Mouse (Mus musculus): ENCODE data around the gene Ten1. TPM values are rescaled to one million over a fixed set of nuclear protein-coding genes. Genes with fewer than 3 reads are reported as not detected.
A peak's percentile ranks its signal among the peaks of the same experiment; 100 is the strongest.

The Ten1 gene
- polyA plus RNA-seq, 1 experiment from 2014 or later, result 81.6 TPM

GRCm38 (mm10) chr11:116174775-116175448 is 23.7 kb upstream of the Ten1 start:
- peaks cover 85% of the 10 kb centered on the region for H3K36me3 ChIP-seq (ENCODE audit: poor library complexity, severe bottlenecking)
- WGBS, result 96% methylated on average over 22 of the region's 22 CpGs
- H3K9ac ChIP-seq, result 0 out of 2 replicates have a peak overlapping the region, but pooled peaks have one; percentile 12

GRCm38 (mm10) chr11:116176010-116176409 is 22.6 kb upstream of the Ten1 start:
- H3K9ac ChIP-seq, result no peak overlapping the region
- no peaks in the 10 kb centered on the region for H3K27me3 ChIP-seq
- H3K4me1 ChIP-seq, result no peaks in the 10 kb centered on the region
- H3K36me3 ChIP-seq (ENCODE audit: poor library complexity, severe bottlenecking), result peaks cover 95% of the 10 kb centered on the region
- no peak overlapping the region for H3K4me3 ChIP-seq
- no peak overlapping the region for H3K27ac ChIP-seq
- no peak overlapping the region for H3K4me2 ChIP-seq
- no peak for ATAC-seq
- no peaks in the 10 kb centered on the region for H3K9me3 ChIP-seq (replicated peaks)
- WGBS, result 90% methylated on average over 7 of the region's 7 CpGs

More at GRCm38 (mm10) chr11:116174775-116175448, 23.7 kb upstream of the Ten1 start:
- no peak for ATAC-seq
- H3K27me3 ChIP-seq, result no peaks in the 10 kb centered on the region
- H3K4me2 ChIP-seq, result no peak overlapping the region
- no peak overlapping the region for H3K4me3 ChIP-seq
- H3K9me3 ChIP-seq (replicated peaks), result no peaks in the 10 kb centered on the region
- no peaks in the 10 kb centered on the region for H3K4me1 ChIP-seq
- no peak overlapping the region for H3K27ac ChIP-seq

GRCm38 (mm10) chr11:116178411-116179121 is 20.1 kb upstream of the Ten1 start:
- Histone ChIP-seq H3K4me2 (no peak overlapping the region), H3K4me1 (no peaks in the 10 kb centered on the region), H3K4me3 (no peak overlapping the region), H3K27me3 (no peaks in the 10 kb centered on the region), H3K36me3 (ENCODE audit: poor library complexity, severe bottlenecking) (peaks cover 93% of the 10 kb centered on the region), H3K27ac (no peak overlapping the region), H3K9ac (no peak overlapping the region), H3K9me3 (replicated peaks) (no peaks in the 10 kb centered on the region)
- no peak for ATAC-seq
- 91% methylated on average over 20 of the region's 20 CpGs for WGBS

GRCm38 (mm10) chr11:116185836-116186235 is 12.8 kb upstream of the Ten1 start:
- H3K27me3 ChIP-seq, result no peaks in the 10 kb centered on the region
- no peak overlapping the region for H3K27ac ChIP-seq
- no peak for ATAC-seq
- no peaks in the 10 kb centered on the region for H3K9me3 ChIP-seq (replicated peaks)
- H3K4me2 ChIP-seq, result no peak overlapping the region
- H3K4me3 ChIP-seq, result no peak overlapping the region
- peaks cover 68% of the 10 kb centered on the region for H3K36me3 ChIP-seq (ENCODE audit: poor library complexity, severe bottlenecking)
- H3K9ac ChIP-seq, result no peak overlapping the region
- peaks cover 21% of the 10 kb centered on the region for H3K4me1 ChIP-seq
- WGBS, result 86% methylated on average over 3 of the region's 3 CpGs

- Histone ChIP-seq H3K9ac (no peak overlapping the region), H3K27ac (no peak overlapping the region), H3K4me2 (no peak overlapping the region), H3K27me3 (no peaks in the 10 kb centered on the region), H3K4me1 (peaks cover 21% of the 10 kb centered on the region), H3K4me3 (no peak overlapping the region), H3K9me3 (replicated peaks) (no peaks in the 10 kb centered on the region), H3K36me3 (ENCODE audit: poor library complexity, severe bottlenecking) (peaks cover 70% of the 10 kb centered on the region)
- WGBS, result 84% methylated on average over 11 of the region's 11 CpGs
- ATAC-seq, result no peak
These were observed 12.3 kb upstream of the Ten1 start for GRCm38 (mm10) chr11:116186360-116186759.

GRCm38 (mm10) chr11:116187226-116187930 is 11.3 kb upstream of the Ten1 start:
- Histone ChIP-seq H3K4me2 (no peak overlapping the region), H3K9me3 (replicated peaks) (no peaks in the 10 kb centered on the region), H3K4me1 (peaks cover 21% of the 10 kb centered on the region), H3K9ac (no peak overlapping the region), H3K27ac (no peak overlapping the region), H3K4me3 (no peak overlapping the region), H3K36me3 (ENCODE audit: poor library complexity, severe bottlenecking) (peaks cover 61% of the 10 kb centered on the region), H3K27me3 (no peaks in the 10 kb centered on the region)
- WGBS, result 43% methylated on average over 11 of the region's 11 CpGs
- ATAC-seq, result no peak

GRCm38 (mm10) chr11:116194619-116195018 is 4.0 kb upstream of the Ten1 start:
- no peak overlapping the region for H3K9ac ChIP-seq
- ATAC-seq, result no peak
- no peaks in the 10 kb centered on the region for H3K9me3 ChIP-seq (replicated peaks)
- no peak overlapping the region for H3K27ac ChIP-seq
- 95% methylated on average over 8 of the region's 8 CpGs for whole genome bisulfite sequencing
- H3K4me3 ChIP-seq, result no peak overlapping the region
- H3K27me3 ChIP-seq, result no peaks in the 10 kb centered on the region
- H3K4me2 ChIP-seq, result no peak overlapping the region
- H3K36me3 ChIP-seq (ENCODE audit: poor library complexity, severe bottlenecking), result peaks cover 32% of the 10 kb centered on the region
- peaks cover 17% of the 10 kb centered on the region for H3K4me1 ChIP-seq

GRCm38 (mm10) chr11:116195252-116195651 is 3.4 kb upstream of the Ten1 start:
- H3K9me3 ChIP-seq (replicated peaks), result no peaks in the 10 kb centered on the region
- no peak overlapping the region for H3K9ac ChIP-seq
- H3K4me2 ChIP-seq, result no peak overlapping the region
- no peaks in the 10 kb centered on the region for H3K27me3 ChIP-seq
- WGBS, result 85% methylated on average over 5 of the region's 5 CpGs
- no peak for ATAC-seq
- H3K4me1 ChIP-seq, result peaks cover 19% of the 10 kb centered on the region
- H3K4me3 ChIP-seq, result no peak overlapping the region
- peaks cover 27% of the 10 kb centered on the region for H3K36me3 ChIP-seq (ENCODE audit: poor library complexity, severe bottlenecking)
- no peak overlapping the region for H3K27ac ChIP-seq

GRCm38 (mm10) chr11:116196336-116196735 is 2.3 kb upstream of the Ten1 start:
- H3K4me3 ChIP-seq, result no peak overlapping the region
- no peak overlapping the region for H3K4me2 ChIP-seq
- no peak overlapping the region for H3K9ac ChIP-seq
- WGBS, result 81% methylated on average over 3 of the region's 3 CpGs
- ATAC-seq, result no peak
- peaks cover 19% of the 10 kb centered on the region for H3K4me1 ChIP-seq
- H3K9me3 ChIP-seq (replicated peaks), result no peaks in the 10 kb centered on the region
- H3K27me3 ChIP-seq, result no peaks in the 10 kb centered on the region
- H3K27ac ChIP-seq, result no peak overlapping the region
- peaks cover 18% of the 10 kb centered on the region; the same call in 1 of the 2 replicates for H3K36me3 ChIP-seq (ENCODE audit: poor library complexity, severe bottlenecking)

GRCm38 (mm10) chr11:116196866-116197583 is 1.6 kb upstream of the Ten1 start:
- Histone ChIP-seq H3K27ac (no peak overlapping the region), H3K4me2 (0 out of 2 replicates have a peak overlapping the region, but pooled peaks have one; percentile 69), H3K4me1 (peaks cover 19% of the 10 kb centered on the region), H3K36me3 (ENCODE audit: poor library complexity, severe bottlenecking) (peaks cover 17% of the 10 kb centered on the region; the same call in 1 of the 2 replicates), H3K9ac (no peak overlapping the region), H3K27me3 (no peaks in the 10 kb centered on the region), H3K9me3 (replicated peaks) (no peaks in the 10 kb centered on the region), H3K4me3 (no peak overlapping the region)
- ATAC-seq, result no peak
- 95% methylated on average over 18 of the region's 18 CpGs for WGBS

GRCm38 (mm10) chr11:116197584-116197906 is 1.1 kb upstream of the Ten1 start:
- 91% methylated on average over 6 of the region's 6 CpGs for WGBS
- H3K4me2 ChIP-seq, result peak overlapping the region; percentile 69
- H3K27ac ChIP-seq, result no peak overlapping the region
- H3K9me3 ChIP-seq (replicated peaks), result no peaks in the 10 kb centered on the region
- H3K36me3 ChIP-seq (ENCODE audit: poor library complexity, severe bottlenecking), result peaks cover 17% of the 10 kb centered on the region; the same call in 1 of the 2 replicates
- H3K4me1 ChIP-seq, result peaks cover 19% of the 10 kb centered on the region
- no peak for ATAC-seq
- peak overlapping the region; percentile 69 for H3K4me3 ChIP-seq
- H3K27me3 ChIP-seq, result no peaks in the 10 kb centered on the region
- H3K9ac ChIP-seq, result no peak overlapping the region; the same call in 1 of the 2 replicates
